Mouse (Mus musculus): ENCODE results near the gene Tnfrsf11a.

Tnfrsf11a gene

DNA sequence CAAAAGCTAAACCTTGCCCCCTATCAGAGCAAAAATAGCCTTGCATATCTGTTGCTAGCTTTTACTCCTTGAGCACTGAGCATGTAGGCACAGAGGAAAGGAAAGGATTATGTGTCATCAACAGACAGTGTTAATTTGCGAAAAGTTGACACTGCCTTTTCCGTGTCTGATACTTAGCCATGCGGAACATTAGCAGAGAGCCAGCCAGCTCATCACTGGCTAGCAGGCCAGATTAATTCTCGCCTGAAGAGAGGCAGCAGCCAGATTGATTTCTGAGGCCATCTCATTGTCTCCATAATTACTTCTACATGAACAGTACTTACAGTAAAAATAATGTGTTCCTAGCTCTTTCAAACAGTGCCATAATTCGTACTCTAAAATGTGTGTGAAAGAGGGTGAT, 48.7 kb downstream of the Tnfrsf11a start:
- no peak for DNase-seq

DNA sequence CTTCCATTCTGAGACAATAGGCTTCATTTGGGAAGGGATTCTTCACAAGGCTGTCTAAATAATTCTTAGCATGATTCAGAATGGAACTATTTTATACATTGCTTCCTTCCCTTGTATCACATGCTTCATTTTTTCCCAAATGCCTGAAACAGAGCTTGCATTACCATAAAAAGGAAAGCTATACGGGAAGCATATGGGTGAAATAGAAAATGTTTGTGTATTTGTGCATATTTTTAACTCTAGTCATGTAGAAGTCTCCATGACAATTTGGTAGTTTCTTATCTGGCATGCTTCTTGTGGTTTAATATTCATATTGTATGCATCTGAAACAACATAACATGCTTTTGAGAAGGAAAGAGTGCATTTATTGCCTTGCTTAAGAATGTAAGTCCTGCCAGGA, 52.3 kb downstream of the Tnfrsf11a start:
- DNase-seq, result no peak

DNA sequence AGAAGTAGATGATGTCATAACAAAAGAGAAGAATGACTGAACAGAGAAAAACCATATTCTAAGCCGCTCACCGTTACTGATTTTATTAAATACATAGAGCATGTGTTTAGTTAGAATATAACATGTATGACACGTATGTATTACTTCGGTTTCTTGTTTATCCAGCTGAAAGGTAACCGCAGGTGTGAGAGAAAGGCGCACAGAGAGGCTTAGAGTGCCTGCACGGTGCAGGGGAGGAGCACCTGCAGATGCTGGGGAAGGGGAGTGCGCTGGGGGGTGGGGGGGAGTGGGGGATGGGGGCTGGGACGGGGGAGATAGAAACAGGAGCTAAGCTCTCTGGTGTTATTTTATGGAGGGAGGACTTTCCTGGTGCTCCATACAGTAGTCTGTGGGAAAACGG, 62.4 kb downstream of the Tnfrsf11a start:
- DNase-seq, result no peak

DNA sequence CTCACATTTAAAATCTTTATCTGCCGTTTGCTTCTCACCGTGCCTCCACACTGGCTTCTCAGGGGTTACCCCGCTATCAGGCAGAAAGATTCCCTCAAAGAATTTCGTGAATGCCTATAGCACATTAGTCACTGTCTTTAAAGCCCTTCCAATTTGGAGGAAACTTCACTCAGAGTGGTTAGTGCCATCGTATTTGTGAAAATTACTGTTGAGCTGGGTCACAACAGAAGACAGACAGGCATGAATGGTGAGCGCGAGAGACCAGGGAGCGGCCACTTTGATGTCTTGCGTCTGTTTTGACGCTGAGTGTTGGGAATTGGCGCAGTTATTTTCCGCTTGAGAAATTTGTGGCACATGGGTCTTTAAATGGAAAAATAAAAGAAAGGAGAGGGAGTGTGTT, 62.9 kb downstream of the Tnfrsf11a start:
- DNase-seq, result no peak

DNA sequence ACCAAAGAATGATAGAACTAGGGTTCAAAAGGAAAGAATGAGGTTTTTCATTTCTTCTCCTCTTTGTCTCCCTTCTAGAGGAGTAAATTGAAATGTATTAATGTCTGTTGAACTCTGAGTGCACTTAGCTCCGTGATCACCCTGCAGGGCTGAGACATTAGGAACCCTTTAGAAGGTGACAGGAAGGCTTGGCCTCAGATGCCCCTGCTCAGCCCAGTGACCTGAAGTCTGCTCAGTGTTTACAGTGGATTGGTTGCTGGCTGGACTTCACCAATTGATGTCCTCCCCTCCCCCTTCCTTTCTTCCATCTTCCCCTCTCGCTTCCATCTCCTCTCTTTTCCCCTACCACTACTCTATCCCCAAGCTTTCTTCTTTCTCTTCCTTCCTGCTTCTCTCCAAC, 63.3 kb downstream of the Tnfrsf11a start:
- no peak for DNase-seq

DNA sequence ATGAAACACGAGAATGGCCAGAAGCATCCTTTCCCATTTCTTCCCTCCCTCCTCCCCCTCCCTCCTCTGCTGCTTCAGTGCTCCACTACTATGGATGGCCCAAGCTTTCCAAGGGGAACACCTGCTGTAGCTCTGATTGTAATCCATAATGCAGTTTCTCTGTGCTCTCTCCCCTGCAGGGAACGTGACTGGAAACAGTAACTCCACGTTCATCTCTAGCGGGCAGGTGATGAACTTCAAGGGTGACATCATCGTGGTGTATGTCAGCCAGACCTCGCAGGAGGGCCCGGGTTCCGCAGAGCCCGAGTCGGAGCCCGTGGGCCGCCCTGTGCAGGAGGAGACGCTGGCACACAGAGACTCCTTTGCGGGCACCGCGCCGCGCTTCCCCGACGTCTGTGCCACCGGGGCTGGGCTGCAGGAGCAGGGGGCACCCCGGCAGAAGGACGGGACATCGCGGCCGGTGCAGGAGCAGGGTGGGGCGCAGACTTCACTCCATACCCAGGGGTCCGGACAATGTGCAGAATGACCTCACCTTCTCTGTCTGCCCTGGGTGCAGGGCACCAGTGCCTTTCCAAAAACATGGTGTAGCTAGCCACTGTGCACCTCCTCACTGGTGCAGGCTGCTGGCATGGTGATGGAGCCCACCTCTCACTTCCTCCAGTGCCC, 64.0 kb downstream of the Tnfrsf11a start:
- DNase-seq, result no peak

DNA sequence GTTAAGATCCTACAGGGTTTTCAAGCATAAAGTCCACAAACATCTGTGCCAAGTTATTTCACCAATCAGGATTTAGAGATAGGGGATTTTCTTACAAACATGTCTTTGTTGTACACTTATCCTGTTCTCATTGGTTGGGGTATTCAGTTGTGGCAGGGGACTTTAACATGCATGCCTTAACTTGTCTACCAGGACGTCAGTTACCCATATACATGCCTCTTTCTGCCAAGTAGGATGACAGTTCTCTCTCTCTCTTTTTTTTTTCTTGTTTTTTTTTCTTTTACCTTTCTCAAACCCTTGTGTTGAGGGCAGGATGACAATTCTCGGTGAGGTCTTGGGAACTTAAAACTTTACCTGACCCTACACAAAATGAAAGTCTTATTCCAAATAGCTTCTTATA, 65.9 kb downstream of the Tnfrsf11a start:
- no peak for DNase-seq

DNA sequence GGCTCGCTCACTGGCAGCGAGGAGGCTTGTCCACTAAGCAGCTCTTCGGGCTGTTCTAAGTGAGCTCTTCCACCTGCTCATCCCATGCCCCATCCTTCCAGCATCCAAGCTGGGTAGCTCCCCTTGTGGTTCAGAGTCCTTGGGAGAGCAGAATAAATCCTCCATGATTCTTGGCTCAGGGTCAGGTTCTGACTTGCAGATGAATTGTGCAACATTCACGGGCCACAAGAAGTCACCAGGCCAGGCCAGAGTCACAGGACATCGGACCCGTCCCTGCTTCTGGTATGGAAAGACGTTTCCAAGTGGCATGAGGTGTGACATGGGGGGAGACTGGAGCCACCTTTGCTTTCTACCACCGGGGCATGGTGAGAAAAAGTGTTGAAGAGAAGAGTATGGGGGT, 68.3 kb downstream of the Tnfrsf11a start:
- DNase-seq, result no peak

DNA sequence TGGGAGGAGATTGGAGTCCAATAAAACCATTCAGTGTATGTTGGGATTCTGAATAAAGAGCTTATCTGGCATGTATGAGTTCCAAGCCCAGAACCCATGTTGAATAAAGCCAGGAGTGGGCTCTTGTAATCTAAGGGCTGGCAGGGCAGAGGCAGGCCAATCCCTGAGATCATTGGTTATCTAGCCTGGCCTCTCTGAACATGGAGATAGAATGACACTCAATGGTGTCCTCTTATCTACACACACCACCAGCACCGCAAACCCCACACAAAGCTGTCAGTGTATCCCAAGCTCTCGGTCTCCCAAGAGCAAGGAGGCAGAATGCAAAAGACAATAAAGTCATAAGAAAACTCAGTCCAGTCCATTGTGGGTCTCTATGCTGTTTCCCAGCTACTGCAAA, 70.8 kb downstream of the Tnfrsf11a start:
- no peak for DNase-seq

DNA sequence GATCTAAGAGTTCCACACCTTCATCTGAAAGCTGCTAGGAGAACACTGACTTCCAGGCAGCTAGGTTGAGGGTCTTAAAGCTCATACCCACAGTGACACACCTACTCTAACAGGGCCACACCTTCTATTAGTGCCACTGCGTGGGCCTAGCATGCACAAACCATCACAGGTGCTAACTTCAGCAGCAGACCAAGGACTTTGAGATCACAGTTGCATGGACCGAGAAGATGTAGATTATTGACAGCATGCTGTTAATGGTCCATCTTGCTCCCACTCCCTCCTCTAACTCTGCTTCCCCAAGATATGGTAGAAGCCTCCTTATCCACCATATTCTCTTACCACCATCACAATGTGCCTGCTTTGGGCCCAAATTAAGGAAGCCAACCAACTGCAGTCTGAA, 79.2 kb downstream of the Tnfrsf11a start:
- DNase-seq, result no peak

DNA sequence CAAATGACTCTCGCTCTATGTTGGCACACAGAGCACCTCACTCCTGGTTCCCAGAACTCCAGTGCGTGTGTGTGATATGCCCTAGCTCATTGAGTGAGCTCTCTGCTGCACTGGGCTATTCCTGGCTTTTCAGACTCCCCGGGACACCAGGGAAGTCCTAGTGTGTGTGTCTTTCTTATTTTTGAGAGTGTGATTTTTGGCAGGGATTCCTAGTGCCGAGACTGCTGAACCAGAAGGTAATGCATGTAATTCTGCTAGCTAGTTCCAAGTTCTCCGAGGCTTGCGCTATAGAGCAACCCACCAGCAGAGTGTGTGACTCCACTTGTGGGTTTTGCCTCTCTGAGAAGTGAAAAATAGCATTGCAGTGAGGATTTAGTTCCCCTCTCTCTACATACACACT, 96.1 kb downstream of the Tnfrsf11a start:
- no peak for DNase-seq

DNA sequence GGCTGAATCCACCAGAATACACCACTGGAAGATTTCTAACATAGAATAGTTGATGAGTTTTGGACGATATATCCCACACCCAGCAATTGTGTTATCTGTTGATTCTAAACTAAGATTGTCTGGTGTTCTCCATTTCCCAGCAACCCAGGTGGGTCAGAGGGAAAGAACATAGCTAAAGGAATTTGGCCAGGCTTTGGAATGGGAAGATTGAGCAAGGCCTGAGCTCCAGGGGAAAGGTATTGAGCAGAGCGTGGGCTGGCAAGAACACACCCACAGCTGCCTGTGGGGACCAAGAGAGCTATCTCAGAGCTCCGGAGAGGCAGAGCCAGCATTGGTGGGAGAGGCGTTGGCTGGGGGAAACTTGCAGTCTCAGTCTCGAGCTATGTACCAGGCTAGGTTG, 97.3 kb downstream of the Tnfrsf11a start:
- no peak for DNase-seq

DNA sequence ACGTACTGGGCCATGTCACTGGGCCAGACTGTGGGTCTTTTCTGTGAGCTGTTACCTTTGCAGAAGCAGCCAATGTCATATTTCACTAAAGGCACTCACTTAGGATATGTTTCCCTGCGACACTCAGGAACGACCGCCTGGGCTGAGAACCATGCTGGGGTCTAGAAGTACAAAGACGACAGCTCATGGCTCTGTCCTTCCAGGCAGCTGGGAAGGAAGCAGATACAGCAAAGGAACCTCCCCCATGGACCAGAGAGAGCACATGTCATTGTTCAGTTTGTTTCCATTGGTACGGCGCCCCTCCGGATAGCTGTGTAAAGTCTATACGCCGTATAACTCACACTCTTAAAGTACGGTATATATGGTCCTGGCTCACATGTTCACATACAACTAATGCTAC, 97.9 kb downstream of the Tnfrsf11a start:
- no peak for DNase-seq

DNA sequence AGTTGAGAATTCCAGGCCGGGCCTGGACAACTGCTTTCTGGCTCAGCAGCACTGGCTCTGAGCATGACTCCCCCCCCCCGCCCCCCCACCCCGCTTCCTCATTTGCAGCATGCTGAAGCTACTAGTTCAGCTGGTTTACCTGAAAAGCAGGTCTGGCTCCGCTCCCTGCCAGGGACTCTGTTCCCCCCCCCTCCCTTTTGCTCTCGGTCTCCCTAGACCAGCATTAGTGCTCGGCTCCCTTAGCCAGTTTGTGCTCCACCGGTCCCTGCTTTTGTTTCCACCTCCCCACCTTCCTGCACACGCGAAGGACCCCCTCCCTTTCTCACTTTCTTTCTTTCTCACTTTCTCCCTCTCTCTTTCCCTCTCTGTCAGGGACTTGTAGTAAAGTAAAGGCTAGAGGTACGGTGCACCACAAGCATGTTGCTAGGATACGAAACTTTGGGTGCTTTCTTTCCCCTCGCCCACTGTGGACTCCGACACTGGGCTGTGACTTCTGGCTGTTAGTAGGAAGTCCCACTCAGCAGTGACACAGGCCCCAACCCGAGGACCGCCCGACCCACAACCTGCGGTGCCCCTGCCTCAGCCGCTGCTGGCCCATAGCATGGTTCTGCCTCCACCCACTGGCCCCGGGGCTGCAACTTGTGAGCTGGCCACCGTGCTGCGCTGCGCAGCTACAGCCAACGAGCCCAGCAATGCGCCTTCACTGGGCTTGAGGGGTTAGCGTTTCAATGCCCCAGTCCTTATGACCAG, 100.2 kb downstream of the Tnfrsf11a start:
- no peak for DNase-seq

DNA sequence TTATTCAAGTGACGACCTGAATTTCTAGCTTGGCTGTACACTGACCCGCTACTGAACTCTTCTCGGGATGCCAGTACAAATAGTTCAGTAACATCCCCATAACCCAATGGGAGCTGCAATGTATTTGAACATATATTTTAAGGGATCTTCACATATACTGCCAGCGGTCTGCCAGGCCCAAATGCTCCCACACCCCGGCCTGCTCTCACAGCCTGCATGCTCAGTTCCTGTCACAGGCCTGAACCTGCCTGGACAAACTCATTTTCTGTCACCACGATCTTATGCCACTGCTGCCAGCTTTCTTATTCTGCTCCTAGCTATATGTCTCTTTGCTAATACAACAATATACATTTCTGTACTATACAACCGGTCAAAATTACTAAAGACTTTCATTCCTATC, 100.9 kb downstream of the Tnfrsf11a start:
- DNase-seq, result no peak

DNA sequence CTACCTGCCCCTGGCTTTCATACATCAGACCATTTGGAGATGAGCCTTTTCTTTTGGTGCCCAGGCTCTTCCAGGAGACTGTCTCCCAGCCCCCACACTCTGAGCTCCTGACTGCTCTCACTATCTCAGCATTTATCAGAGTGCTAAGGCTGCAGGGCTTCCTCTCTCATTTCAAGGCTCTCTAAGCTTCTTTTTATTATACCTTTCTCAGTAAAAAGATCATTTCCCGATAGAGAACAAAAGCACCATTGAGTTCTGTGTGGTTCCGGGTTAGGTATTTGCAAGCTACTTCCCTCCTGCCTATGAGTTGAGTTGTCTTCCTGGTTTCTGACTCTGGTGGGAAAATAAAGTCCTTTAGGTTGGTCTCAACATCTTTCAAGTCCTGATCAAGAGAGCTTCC, 103.0 kb downstream of the Tnfrsf11a start:
- no peak for DNase-seq

DNA sequence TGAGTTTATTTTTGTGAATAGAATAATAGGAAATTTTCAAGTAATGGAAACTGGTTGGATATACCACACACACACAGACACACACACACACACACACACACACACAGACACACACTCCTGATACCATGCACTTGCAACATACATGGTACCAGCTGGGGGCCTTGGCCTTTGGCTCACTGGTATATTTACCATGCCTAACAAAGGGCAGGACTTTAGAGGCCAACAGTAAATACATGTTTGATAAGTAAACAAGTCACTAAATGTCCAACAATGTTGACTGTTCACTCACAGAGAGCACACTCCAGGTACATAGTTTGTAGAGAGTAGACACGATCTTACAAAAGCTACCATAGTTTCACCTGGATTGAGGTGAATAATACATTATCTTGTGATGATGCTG, 104.6 kb downstream of the Tnfrsf11a start:
- no peak for DNase-seq

DNA sequence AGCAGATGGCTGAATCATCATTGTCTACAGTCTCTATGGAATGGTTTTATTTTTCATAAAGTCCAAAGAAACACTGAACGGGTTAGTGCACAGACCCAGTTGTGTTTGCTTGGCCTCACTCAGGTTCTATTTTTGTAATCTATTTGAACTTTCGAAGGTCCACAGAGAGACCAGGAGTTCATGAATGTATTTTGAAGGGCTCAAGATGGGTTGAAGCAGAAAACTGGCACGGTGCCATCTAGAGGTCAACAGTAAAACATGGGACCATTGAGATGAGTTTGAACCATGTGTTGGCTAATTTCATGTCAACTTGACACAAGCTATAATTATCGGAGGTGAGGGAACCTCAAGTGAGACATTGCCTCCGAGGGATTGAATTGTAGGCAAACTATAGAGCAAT, 105.1 kb downstream of the Tnfrsf11a start:
- no peak for DNase-seq

DNA sequence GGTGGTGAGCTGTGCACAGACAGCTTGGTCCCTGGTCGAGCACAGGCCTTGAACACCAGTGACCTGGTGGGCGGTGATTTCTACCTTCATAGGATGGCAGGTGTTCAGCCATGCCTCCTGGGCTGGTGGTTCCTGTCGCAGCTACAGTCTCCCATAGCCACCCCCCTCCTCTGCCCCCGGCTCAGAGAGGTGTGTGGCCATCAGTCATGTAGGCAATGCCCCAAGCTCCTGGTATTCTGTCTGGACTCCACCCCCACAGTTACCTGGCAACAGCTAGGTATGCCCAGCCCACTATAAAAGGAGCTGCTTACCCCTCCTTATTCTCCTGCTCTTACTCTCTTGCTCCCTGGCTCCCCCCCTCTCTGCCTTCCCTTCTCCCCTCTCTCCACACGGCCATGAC, 105.8 kb downstream of the Tnfrsf11a start:
- DNase-seq, result no peak

DNA sequence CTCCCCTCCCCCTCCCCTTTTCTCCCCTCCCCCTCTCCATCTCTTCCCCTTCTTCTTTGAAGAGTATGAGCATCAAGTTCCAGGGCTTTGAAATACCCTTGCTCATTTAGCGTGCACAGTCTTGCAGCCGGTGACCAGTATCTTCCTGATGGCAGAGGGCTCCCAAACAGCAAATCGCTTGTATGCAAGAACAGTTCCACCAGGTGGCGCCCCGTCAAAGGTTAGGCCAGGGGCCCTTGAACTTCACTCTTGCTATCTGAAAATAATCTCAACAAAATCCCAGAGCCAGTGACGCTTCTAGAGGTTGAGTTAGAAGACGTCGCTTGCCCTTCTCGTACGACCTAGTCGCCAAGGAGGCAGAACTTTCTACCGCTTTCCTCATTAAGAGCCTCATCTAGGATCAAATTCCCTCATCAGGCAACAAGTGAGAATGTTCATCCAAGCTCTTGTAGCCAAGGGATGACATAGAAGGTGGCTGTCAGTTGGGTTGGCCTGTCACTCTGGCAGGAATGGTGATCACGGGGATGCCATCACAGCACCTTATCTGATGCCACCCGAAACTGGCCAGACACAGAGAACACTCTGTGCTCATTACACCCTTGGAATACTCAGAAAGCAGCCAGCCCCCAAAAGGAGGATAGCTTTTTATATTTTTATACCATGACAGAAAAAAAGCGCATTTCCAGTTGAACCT, 110.7 kb downstream of the Tnfrsf11a start:
- peak; percentile 90 to 91 for DNase-seq

DNA sequence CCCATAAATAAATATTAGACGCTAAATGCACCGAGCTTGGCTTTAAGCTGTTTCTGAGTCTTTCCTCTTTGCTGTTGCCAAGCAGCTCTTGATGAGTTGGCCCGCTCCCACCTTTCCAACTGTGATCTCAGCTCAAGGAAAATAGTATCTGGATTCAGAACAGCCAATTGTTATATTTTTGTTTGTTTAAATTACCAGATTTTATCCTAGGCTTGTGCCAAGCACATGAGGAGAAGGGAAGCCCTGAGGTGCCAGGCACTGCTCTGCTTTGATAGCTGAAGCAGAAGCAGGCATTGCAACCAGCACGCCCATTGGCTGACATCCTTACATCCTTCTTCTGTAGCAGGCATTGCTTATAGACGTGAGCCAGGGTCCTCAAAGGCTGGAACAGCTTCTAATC, 114.5 kb downstream of the Tnfrsf11a start:
- no peak for DNase-seq
